Mouse (Mus musculus) central nervous system, embryonic 11.5 days (tissue): Measurements from ENCODE around the gene Rbfox3. TPM values are rescaled to one million over a fixed set of nuclear protein-coding genes. Genes with fewer than 3 reads are reported as not detected.

Experiments used
- polyA plus RNA-seq: library from polyadenylated mRNA; depleted of rRNA; stranded (reverse); fragments of >200 nt; gene quantifications from 2 replicates; pipeline ENCODE4 v1.2.3, GENCODE M21; 2012; rRNA removed

The Rbfox3 gene
- polyA plus RNA-seq = 6.8 and 7.0 TPM in 2 replicates

DNA sequence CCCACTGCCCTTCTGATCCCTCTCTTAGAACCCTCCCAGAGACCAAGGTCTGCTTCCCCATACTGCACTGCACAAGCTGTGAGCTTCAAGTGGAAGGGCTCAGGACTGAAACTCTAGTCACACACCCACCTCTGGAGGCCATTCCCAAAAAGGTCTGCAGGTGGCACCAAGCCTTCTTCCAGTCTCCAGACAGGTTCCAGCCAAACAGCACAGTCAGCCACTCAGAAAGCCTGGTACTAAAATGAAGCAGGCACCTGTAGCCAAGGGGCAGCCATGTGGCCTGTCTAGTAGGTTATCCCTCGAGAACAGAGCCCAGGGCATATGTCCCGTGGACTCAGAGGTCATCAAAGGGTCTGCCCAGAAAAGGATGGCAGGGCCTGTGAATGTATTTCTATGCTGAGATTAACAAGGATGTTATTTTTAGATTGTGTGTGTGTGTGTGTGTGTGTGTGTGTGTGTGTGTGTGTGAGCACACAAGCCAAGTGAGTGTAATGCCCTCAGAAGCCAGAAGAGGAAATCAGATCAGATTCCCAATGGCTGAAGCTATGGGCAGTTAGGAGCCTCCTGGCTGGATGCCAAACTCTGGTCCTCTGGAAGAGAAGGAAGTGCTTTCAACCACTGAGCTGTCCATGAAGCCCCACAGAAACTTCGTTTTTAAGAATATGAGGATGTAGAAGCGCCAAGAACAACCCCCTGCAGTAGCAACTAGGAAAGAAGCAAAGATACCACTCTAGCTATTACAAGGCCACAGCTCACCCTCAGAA lies at the start of gene Rbfox3:
Gene Rbfox3 (minus strand): TSS at position 291 of the 764 bp plus-strand sequence.

DNA sequence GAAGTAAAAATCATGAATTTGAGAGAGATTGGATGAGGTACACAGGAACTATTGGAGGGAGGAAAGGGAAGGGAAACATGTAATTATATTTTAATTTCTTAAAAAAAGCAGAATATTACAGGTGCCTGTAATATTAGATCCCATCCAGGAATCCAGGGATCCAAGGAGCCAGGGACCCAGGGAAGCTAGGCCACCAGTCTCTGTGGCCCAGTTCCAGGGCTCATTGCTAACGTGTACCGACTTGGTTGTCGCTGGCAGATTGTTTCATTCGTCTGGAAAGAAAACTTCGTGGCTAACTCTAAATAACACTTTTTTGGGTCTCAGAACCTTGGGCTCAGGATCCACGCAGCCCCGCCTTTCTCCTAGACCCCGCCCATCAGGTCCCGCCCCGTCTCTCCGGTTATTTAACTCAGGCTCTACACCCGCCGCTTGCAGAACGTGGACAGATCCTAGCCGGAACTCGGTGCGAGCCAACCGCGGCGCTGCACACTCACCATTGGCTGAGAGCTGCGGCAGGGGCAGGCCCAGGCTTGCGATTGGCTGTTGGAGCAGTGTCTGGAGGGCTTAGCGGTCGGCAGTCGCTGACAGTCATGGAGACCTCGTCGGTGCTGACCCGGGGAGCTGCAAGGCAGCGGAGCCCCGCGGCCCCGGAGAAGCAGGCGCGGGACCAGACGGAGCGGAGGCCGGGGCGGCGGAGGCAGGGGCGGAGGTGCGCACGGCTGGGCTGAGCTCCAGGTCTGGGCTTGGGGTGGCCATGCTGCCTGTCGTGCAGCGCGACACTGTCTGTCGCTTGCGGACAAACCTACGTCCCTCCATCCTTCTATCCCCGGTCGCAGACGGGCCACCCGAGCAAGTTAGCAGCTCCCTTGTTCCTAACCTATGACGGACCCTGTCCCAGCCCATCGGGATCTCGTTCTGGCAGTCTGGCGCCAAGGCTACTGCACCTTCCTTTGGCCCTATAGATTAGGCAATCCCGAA lies 434.7 kb downstream of the Rbfox3 start, which contains the start of gene Engase:
Gene Engase (plus strand): TSS at position 434 of the 978 bp plus-strand sequence.

Other genes starting within 250 kb of the Rbfox3 start
- gene Enpp7, start 76.6 kb upstream of the Rbfox3 start, polyA plus RNA-seq = 0.07 TPM in 1 of 2 replicates, not detected in the other
- 55.0 and 68.5 TPM in 2 replicates for gene Cbx2, start 111.4 kb upstream of the Rbfox3 start, polyA plus RNA-seq
- gene Cbx8, start 129.4 kb upstream of the Rbfox3 start, polyA plus RNA-seq = 6.4 and 7.3 TPM in 2 replicates
- gene Cbx4, start 174.6 kb upstream of the Rbfox3 start, polyA plus RNA-seq = 14.5 and 17.9 TPM in 2 replicates